Mouse (Mus musculus) embryonic fibroblast, embryonic 13.5 days (primary cell): ENCODE measurements around the gene Wdfy2. TPM values are rescaled to one million over a fixed set of nuclear protein-coding genes. Genes with fewer than 3 reads are reported as not detected.
A peak's percentile ranks its signal among the peaks of the same experiment; 100 is the strongest.

Source experiments
- H3K27ac ChIP-seq: 2 replicates; pipeline ENCODE4 v1.5.1; 2012; ENCODE audit warnings: low read length, control low read depth, inconsistent platforms; ENCODE audit not compliant: insufficient read depth
- H3K4me1 ChIP-seq: 2 replicates; pipeline ENCODE4 v1.6.1; 2011; ENCODE audit warnings: low read length; ENCODE audit not compliant: control insufficient read depth, insufficient read depth
- H3K4me3 ChIP-seq: 2 replicates; pipeline ENCODE4 v1.5.1; 2011; ENCODE audit warnings: mild to moderate bottlenecking, control low read depth, low read length; ENCODE audit not compliant: insufficient read depth
- CTCF ChIP-seq: IDR thresholded peaks from 2 replicates; pipeline ENCODE4 v1.5.1; 2011; ENCODE audit warnings: mild to moderate bottlenecking, control low read depth, low read length, moderate library complexity, borderline replicate concordance; ENCODE audit not compliant: insufficient read depth
- POLR2A ChIP-seq: IDR thresholded peaks from 2 replicates; pipeline ENCODE4 v1.6.1; 2011; ENCODE audit warnings: low read depth, mild to moderate bottlenecking, control low read depth, low read length, moderate library complexity
- polyA plus RNA-seq: library from polyadenylated mRNA; stranded (reverse); fragments of >200 nt; gene quantifications from 2 replicates; pipeline ENCODE4 v1.2.4, GENCODE M21; 2011; ENCODE audit warnings: low read depth; ENCODE audit not compliant: missing spikeins, insufficient read length

Gene Wdfy2
- polyA plus RNA-seq, 1 experiment = 17.5 TPM

- no peak for TF ChIP-seq POLR2A
- no peak for TF ChIP-seq CTCF
- peak overlapping the region; percentile 100 for H3K27ac ChIP-seq
- H3K4me3 ChIP-seq = no peak overlapping the region
- peaks cover 15% of the 10 kb centered on the region for H3K4me1 ChIP-seq
Measured at GRCm38 (mm10) chr14:62991849-62992510, 154.5 kb downstream of the Wdfy2 start.

GRCm38 (mm10) chr14:62997777-62998176 lies 160.3 kb downstream of the Wdfy2 start, which contains the start of gene Defb47:
Gene Defb47, plus strand, starts transcription at chr14:62998077.
- Histone ChIP-seq H3K4me1 (peaks cover 2% of the 10 kb centered on the region; the same call in 1 of the 2 replicates), H3K27ac (no peak within 1 kb of the TSS), H3K4me3 (no peak within 1 kb of the TSS)
- TF ChIP-seq CTCF (no peak), POLR2A (no peak)

DNA sequence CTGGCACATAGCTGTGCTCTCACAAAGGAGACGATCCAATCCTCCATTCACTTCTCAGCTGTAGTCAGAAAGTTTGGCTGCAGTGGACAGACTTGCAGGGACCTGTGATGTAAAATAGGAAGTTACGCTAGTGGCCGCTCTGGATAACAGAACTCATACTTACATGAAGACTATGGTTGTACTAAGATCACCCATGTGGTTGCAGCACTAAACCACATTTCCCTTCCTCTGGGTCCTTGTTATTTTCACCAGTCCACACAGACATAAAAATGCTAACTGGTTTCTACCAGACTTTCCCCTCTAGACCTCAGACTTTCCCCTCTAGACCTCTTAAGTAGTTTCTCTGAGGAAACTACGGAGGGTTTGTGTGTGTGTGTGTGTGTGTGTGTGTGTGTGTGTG lies 161.5 kb downstream of the Wdfy2 start:
- TF ChIP-seq CTCF = no peak
- no peak for TF ChIP-seq POLR2A

GRCm38 (mm10) chr14:63002588-63002987 lies 165.1 kb downstream of the Wdfy2 start:
- H3K4me3 ChIP-seq = no peak overlapping the region
- TF ChIP-seq CTCF (no peak), POLR2A (no peak)

More for the DNA sequence above, 161.5 kb downstream of the Wdfy2 start:
- no peak overlapping the region for H3K4me3 ChIP-seq
- no peak overlapping the region for H3K27ac ChIP-seq
- no peaks in the 10 kb centered on the region; the same call in 1 of the 2 replicates for H3K4me1 ChIP-seq

More at GRCm38 (mm10) chr14:63002588-63002987, 165.1 kb downstream of the Wdfy2 start:
- Histone ChIP-seq H3K27ac (no peak overlapping the region), H3K4me1 (no peaks in the 10 kb centered on the region; the same call in 1 of the 2 replicates)

Other genes with a start within 250 kb of the Wdfy2 start
- gene Serpine3, start 174.0 kb upstream of the Wdfy2 start, polyA plus RNA-seq = not detected in 2 replicates
- gene Ints6, start 76.5 kb upstream of the Wdfy2 start, polyA plus RNA-seq = 37.9 and 39.1 TPM in 2 replicates
- not detected in 2 replicates for gene Defb48, start 146.8 kb downstream of the Wdfy2 start, polyA plus RNA-seq
- gene Defb47, start 160.4 kb downstream of the Wdfy2 start, polyA plus RNA-seq = not detected in 2 replicates
- not detected in 2 replicates for gene Defb43, start 174.1 kb downstream of the Wdfy2 start, polyA plus RNA-seq
- gene Defb42, start 209.3 kb downstream of the Wdfy2 start, polyA plus RNA-seq = not detected in 2 replicates
- gene Defb30, start 212.3 kb downstream of the Wdfy2 start, polyA plus RNA-seq = not detected in 2 replicates